Mouse (Mus musculus): ENCODE measurements around the gene Gm45717.
"Not testable (repeated sequence)": the region's sequence is repeated elsewhere in the genome, so short reads cannot be mapped to it uniquely, and the experiment has no call there.

GRCm38 (mm10) chr7:140976720-140977119 is 21.0 kb upstream of the Gm45717 start:
- TF ChIP-seq CTCF, POLR2A (IDR thresholded peaks at IDR 0.05; ENCODE audit: insufficient read depth, low read depth, low read length): not testable (repeated sequence)

Data from olfactory bulb, adult 2 months (tissue).